Mouse (Mus musculus) limb, embryonic 14.5 days (tissue): ENCODE results near the gene Hsd3b6. TPM values are rescaled to one million over a fixed set of nuclear protein-coding genes. Genes with fewer than 3 reads are reported as not detected.
"Not testable (repeated sequence)": the region's sequence is repeated elsewhere in the genome, so short reads cannot be mapped to it uniquely, and the experiment has no call there.

Source experiments
- ATAC-seq: fragments of 200-750 bp; cut with Nextera tagmentation; 2 replicates; pipeline ENCODE4 v1.8.0; 2017; ENCODE audit warnings: low read depth, moderate number of reproducible peaks, moderate TSS enrichment; ENCODE audit not compliant: low FRiP score
- DNase-seq: peaks from one replicate; pipeline ENCODE4 v3.0.0-alpha.2; 2015; ENCODE audit warnings: low spot score
- H3K27ac ChIP-seq: fragments of 300-500 bp; sonication (generic); replicated peaks from 2 replicates; pipeline ENCODE4 v1.5.1; 2014; ENCODE audit warnings: low read depth, mild to moderate bottlenecking, low read length, moderate library complexity, mixed read lengths
- H3K27me3 ChIP-seq: fragments of 300-500 bp; sonication (generic); 2 replicates; pipeline ENCODE4 v1.6.1; 2014; ENCODE audit warnings: low read length, mixed read lengths; ENCODE audit not compliant: control insufficient read depth, insufficient read depth
- H3K36me3 ChIP-seq: fragments of 300-500 bp; sonication (generic); 2 replicates; pipeline ENCODE4 v1.6.1; 2014; ENCODE audit warnings: mild to moderate bottlenecking, low read length, moderate library complexity, mixed read lengths; ENCODE audit not compliant: control insufficient read depth, insufficient read depth
- H3K4me1 ChIP-seq: fragments of 300-500 bp; sonication (generic); 2 replicates; pipeline ENCODE4 v1.6.1; 2014; ENCODE audit warnings: antibody characterized with exemption, low read length, mixed read lengths; ENCODE audit not compliant: control insufficient read depth, insufficient read depth
- H3K4me2 ChIP-seq: fragments of 300-500 bp; sonication (generic); replicated peaks from 2 replicates; pipeline ENCODE4 v1.6.1; 2014; ENCODE audit warnings: low read depth, mild to moderate bottlenecking, low read length, moderate library complexity; ENCODE audit not compliant: severe bottlenecking
- H3K4me3 ChIP-seq: fragments of 300-500 bp; sonication (generic); replicated peaks from 2 replicates; pipeline ENCODE4 v1.5.1; 2014; ENCODE audit warnings: low read length
- H3K9ac ChIP-seq: fragments of 300-500 bp; sonication (generic); 2 replicates; pipeline ENCODE4 v1.6.1; 2014; ENCODE audit warnings: mild to moderate bottlenecking, low read depth, low read length, moderate library complexity; ENCODE audit not compliant: severe bottlenecking
- H3K9me3 ChIP-seq: fragments of 300-500 bp; sonication (generic); 2 replicates; pipeline ENCODE4 v1.6.1; 2016; ENCODE audit warnings: low read length; ENCODE audit not compliant: control insufficient read depth
- POLR2A ChIP-seq: fragments of 200-500 bp; IDR thresholded peaks from 2 replicates; pipeline ENCODE4 v1.8.0; 2012; ENCODE audit warnings: inconsistent platforms, mild to moderate bottlenecking, moderate library complexity, borderline replicate concordance; ENCODE audit not compliant: insufficient read depth, insufficient read length; ENCODE audit errors: extremely low read depth
- WGBS: fragments of 180-500 bp; shearing (Covaris S2); extraction: QIAGEN DNeasy Blood & Tissue Kit; methylation state at CpG from one replicate; pipeline ENCODE4 v1.1.7; 2014; 5-methylcytosine and 5-hydroxymethylcytosine counted together
- polyA plus RNA-seq, 2 experiments: library from polyadenylated mRNA; depleted of rRNA in 1 of 2; stranded (reverse) in 1 of 2; unstranded in 1 of 2; fragments of >200 nt; fragmentation: Nextera tagmentation in 1 of 2; extraction: Ambion mirVana in 1 of 2; gene quantifications; 2 replicates each; pipeline versions ENCODE4 v1.2.1 to v1.2.3; 2012 to 2014

The Hsd3b6 gene
- polyA plus RNA-seq, 2 experiments = 0.91 to 2.0 TPM

DNA sequence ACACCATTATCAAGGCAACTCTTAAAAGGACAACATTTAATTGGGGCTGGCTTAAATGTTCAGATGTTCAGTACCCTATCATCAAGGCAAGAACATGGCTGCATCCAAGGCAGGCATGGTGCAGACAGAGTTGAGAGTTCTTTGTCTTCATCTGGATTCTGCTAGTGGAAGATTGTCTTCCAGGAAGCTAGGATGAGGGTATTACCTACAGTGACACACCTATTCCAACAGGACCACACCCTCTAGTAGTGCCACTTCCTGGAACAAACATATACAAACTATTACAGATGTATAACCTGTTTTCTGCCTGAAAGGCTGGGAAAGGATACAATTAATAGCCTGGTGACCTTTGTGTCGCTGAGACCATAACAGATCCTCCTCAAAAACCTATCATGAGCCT is 34.7 kb upstream of the Hsd3b6 start:
- Histone ChIP-seq H3K4me1 (no peaks in the 10 kb centered on the region), H3K36me3 (no peaks in the 10 kb centered on the region), H3K4me3 (no peak overlapping the region), H3K9me3 (no peaks in the 10 kb centered on the region), H3K9ac (no peak overlapping the region), H3K27ac (no peak overlapping the region), H3K4me2 (no peak overlapping the region), H3K27me3 (no peaks in the 10 kb centered on the region)
- ATAC-seq = no peak
- TF ChIP-seq POLR2A = no peak
- no peak for DNase-seq
- 77% methylated on average over 1 of the region's 1 CpGs for WGBS

DNA sequence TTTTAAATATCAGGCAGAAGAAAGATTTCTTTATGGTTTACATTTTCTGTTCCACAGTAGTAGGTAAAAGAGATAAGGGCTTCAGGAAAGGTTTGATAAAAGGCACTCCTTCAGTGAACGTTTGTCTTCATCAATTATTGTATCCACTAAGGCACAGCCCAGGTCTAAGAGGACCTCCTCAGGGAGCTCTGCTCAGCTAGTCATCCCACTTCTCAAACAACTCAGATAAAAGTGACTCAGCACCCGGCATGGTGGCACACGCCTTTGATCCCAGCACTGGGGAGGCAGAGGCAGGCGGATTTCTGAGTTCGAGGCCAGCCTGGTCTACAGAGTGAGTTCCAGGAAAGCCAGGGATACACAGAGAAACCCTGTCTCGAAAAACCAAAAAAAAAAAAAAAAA is 1.6 kb downstream of the Hsd3b6 start:
- not testable (repeated sequence) for H3K9ac ChIP-seq, H3K27me3 ChIP-seq, H3K27ac ChIP-seq, ATAC-seq, H3K9me3 ChIP-seq, H3K4me3 ChIP-seq, H3K4me1 ChIP-seq, H3K4me2 ChIP-seq, DNase-seq, H3K36me3 ChIP-seq
- WGBS = 84% methylated on average over 6 of the region's 6 CpGs

DNA sequence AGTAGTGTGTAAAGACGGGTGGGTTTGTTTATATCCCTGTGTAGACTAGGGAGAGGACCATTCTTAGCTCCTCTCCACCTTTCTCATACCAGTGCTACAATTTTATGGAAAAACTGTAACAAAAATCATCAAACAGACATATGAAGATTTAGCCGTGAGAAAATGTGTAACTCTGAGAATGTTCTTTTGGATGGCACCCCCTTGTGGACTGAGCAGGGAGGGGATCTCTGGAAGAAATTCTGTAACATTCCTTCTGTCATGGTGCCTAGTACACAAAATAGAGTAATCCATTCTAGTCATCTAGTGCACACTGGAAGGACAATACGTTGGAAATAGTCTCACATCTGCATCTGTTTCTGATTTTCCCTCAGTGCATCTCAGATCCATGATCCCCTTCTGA is 9.2 kb downstream of the Hsd3b6 start:
- H3K4me1 ChIP-seq, ATAC-seq, H3K36me3 ChIP-seq, H3K27me3 ChIP-seq, H3K27ac ChIP-seq, H3K4me3 ChIP-seq, H3K9me3 ChIP-seq, H3K9ac ChIP-seq, DNase-seq, H3K4me2 ChIP-seq: not testable (repeated sequence)
- WGBS = 41% methylated on average over 3 of the region's 3 CpGs

DNA sequence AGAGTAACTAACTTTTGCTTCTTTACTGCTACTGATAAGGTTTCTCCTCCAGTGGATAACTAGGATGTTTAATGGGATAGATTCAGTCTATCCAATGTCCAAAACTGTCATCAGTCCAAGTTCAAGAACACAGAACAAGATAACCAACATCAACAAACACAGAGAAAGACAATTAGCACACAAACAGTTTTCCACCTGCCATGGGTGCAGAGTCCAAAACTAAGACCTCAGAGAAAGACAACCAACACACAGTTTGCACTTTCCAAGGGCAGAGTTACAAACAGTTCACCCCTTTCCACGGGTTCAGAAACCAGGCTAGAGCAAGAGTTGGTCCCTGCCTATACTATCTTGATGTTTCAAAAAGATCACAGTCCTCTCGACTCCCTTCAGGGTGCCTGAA is 27.7 kb downstream of the Hsd3b6 start:
- no peak overlapping the region for H3K27ac ChIP-seq
- H3K9ac ChIP-seq = no peak overlapping the region
- TF ChIP-seq POLR2A = no peak
- H3K27me3 ChIP-seq = no peaks in the 10 kb centered on the region
- H3K36me3 ChIP-seq = no peaks in the 10 kb centered on the region
- H3K4me1 ChIP-seq = no peaks in the 10 kb centered on the region
- no peak for DNase-seq
- H3K4me2 ChIP-seq = no peak overlapping the region
- no peaks in the 10 kb centered on the region for H3K9me3 ChIP-seq
- 67% methylated on average over 2 of the region's 2 CpGs for WGBS
- no peak for ATAC-seq
- H3K4me3 ChIP-seq = no peak overlapping the region

DNA sequence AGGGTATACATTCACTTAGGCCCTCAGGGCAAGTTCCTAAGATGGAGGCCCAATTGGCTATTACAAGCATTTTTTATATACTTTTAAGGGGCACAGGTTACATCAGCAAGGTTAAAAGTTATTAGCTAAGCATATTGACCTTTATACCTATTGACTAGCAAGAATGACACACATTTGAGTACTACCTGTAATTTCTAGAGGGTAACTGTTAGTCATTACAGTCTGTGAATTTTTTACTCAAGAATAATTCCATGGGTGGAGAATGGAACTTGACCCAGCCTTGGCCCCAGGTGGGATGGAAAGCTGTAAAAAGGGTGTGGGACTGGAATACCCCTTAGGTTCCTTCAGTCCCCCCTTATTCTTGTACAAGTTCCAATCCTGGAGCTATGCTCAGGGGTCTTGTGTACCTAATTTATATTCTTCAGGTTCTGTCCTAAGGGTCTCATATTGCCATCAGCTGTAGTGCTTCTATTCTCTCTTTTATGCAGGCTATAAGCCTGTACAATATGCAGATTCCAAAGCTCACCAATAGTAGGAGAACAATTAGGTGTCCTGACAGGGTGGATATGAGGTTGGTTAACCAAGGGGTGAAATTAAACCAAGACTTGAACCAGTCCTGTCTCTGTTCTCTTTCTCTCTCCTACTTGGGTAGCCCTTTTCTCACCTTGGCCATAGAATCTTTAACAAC is 31.9 kb downstream of the Hsd3b6 start:
- Histone ChIP-seq H3K4me3 (no peak overlapping the region), H3K4me2 (no peak overlapping the region), H3K9ac (no peak overlapping the region), H3K36me3 (no peaks in the 10 kb centered on the region), H3K9me3 (no peaks in the 10 kb centered on the region), H3K4me1 (no peaks in the 10 kb centered on the region), H3K27ac (no peak overlapping the region), H3K27me3 (no peaks in the 10 kb centered on the region)
- no peak for TF ChIP-seq POLR2A
- DNase-seq = no peak
- no peak for ATAC-seq

DNA sequence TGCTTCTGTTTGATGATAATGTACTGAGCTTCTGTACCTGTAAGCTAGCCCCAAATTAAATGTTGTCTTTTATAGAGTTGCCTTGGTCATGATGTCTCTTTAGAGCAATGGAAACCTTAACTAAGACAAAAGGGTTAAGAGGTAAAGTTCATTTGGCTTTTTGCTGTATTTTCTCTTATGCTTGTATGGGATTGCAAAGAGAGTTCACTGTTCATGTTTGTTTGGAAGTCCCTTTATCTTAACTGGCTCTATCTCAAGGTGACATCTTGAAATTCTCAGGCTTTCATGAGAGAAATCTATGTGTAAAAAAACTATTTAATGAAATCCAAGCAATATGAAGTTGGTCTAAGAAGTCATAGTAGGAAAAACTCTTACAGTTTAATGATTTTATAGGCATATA is 33.3 kb downstream of the Hsd3b6 start:
- Histone ChIP-seq H3K4me3 (no peak overlapping the region), H3K27ac (no peak overlapping the region), H3K27me3 (no peaks in the 10 kb centered on the region), H3K9me3 (no peaks in the 10 kb centered on the region), H3K4me1 (no peaks in the 10 kb centered on the region), H3K9ac (no peak overlapping the region), H3K36me3 (no peaks in the 10 kb centered on the region), H3K4me2 (no peak overlapping the region)
- DNase-seq = no peak
- no peak for ATAC-seq
- no peak for TF ChIP-seq POLR2A
